Mouse (Mus musculus): Measurements from ENCODE around the gene Btbd6.

Btbd6 gene

DNA sequence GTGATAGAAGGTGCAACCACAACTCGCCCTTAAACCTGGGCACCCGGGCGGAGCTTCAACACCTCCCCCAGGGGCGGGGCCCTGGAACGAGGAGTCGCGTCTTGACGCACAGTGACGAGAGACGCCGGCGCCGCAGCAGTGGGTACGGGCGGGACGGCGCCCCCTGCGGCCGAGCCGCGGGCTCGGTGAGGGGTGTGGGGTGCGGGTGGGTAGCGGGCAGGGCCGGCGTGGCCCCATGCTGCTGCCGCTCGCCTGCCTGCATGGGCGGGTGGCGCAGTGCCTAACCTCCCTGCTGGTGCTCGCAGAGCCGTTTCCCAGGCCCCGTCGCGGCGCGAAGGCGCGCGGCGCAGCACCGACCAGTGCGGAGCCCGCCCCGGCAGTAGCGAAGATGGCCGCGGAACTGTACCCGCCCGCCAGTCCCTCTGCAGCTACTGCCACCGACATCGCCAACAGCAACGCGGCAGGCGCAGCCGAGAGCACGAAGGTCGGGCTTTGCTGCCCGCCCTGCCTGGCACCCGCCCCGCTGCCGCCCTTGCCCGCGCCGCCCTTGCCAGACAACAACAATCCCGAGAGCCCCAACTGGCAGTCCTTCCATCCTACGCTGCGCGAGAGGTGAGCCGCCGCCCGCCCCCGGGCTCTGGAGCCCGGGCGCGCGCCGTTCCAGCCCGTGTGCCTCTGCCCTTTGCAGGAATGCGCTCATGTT, at the start of gene Btbd6:
TSS of gene Btbd6 (plus strand) at position 112 of the 703 bp plus-strand sequence.
- peak; percentile 98 for DNase-seq (ENCODE audit: low read depth, low spot score)

DNA sequence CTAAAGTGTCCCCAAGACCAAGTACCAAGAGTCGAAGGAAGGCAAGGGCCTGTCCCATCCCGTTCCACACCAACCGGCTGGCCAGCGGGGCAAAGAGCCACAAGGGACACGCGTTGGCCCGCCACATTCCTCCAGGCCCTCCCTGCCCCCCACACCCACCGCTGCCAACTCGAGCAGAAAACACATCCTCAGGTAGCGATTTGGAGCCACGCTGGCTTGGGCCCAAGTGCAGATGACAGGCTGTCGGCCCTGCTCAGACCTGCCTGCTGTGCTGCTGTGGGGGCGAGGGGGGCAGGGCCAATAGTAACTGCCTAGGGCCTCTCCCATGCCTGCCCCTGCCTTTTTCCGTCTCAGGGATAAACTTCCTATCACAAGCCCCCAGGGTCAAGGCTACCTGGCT, 49.0 kb upstream of the Btbd6 start:
- no peak for DNase-seq (ENCODE audit: low read depth, low spot score)

DNA sequence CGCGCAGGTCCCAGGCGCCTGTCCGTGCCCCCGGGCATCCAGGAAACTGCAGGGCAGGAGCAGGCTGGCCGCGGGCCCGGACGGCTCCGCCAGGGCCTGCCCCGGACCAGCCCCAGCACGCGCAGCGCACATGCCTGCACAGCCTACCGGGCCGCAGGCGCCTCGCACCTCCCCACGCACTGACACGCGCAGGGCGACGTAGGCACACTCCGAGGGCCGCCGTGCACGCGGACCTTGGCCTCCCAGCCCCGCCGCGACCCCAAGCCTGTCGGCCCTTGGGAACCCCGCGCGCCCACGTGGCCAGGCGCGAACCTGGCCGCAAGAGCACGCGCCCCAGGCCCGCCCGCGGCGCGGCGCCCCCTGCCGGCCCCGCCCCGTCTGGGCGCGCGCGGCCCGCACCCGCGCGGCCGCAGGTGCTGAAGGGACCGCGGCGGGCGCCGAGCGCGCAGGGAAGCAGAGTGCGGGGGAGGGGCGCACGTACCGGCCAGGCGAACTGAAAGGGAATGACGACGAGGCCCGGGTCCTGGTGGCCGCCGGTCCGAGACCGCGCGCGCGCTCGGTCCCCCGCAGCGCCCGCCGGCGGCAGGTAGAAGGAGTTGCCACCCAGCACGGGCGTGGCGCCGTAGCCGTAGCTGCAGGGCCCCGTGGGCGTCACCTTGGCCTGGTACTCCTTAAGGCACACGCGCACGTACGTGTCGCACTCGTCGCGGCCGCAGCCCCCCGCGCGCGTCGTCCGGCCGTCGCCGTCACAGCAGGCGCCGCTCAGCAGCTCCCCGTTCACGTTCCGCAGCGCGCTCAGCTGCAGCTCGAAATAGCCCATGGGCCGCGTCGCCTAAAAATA, 47.7 kb upstream of the Btbd6 start:
- DNase-seq (ENCODE audit: low read depth, low spot score), result peak; percentile 39

DNA sequence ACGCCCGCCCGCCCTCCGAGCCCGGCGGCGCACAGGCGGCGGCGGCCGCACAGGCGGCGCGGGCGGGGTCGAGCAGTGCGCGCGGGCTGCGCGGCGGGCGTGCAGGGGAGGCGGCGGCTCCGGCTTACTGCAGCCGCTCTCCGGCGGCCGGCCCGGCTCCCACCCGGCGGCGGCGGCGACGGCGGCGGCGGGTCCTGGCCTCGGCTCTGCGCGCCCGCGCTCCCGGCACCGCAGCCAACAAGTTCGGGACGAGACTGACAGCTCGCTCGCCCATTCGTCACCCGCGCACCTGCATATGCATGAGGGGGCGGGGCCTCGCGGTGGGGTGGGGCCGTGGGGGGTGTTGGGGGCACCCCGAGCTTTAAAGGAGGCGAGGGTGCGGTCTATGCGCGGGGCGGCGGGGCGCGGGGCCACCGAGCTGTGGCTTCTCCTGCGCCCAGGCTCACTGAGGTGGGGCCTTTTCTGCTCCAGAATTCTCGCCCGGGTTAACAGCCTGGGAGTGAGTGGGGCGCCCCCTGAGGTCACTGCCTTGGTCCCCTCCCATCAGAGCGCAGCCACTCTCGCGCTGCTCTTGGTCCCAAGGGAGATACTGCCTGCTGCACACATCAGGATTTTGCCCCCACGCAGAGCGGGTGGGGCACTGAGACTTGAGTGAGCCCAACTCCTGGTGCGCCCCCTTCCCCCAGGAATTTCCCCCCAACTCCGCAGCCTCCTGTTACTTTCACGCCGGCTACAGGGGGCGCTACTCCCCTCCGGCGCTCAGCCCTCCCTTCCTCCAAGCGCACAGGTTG, 46.5 kb upstream of the Btbd6 start, which contains the start of gene Jag2:
TSS of gene Jag2 (minus strand) at position 215 of the 791 bp plus-strand sequence.
- no peak for DNase-seq (ENCODE audit: low read depth, low spot score)

DNA sequence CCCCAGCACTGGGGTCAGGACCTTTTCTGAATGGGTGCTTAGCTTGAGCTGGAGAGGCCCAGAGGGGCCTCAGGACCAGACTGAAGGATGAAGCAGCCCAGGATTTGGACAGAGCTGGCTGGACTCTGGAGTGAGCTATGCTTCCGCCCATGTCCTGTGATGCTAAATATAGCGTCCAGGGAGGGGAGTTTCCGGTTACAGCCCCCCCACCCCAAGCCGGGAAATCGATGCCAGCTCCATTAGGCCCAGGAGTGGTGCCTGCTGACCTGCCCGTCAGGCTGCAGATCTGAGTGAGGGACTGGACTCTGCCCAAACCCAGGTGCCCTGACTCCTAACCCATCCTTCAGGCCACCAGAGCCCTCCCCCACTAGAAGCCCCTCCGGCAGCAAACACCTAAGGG, 43.6 kb upstream of the Btbd6 start:
- DNase-seq (ENCODE audit: low read depth, low spot score), result no peak

DNA sequence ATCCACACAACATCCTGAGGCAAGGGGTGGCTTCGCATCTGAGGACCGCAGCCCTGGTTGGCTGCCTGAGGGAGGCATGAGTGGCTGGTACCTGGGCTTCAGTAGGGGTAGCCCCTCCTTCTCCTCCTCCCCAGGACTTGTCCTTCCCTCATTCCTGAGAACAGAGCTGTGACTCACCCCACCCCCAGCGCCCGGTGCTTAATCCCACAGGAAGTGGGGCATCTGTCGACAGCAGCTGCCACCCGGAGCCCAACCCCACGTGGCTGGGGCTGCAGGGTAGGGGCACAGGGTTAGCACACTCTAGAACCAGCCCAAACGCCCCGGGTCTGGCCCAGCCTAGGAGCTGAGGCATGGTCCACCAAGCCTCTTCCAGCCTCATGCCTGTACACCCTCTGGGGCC, 38.4 kb upstream of the Btbd6 start:
- DNase-seq (ENCODE audit: low read depth, low spot score), result no peak

DNA sequence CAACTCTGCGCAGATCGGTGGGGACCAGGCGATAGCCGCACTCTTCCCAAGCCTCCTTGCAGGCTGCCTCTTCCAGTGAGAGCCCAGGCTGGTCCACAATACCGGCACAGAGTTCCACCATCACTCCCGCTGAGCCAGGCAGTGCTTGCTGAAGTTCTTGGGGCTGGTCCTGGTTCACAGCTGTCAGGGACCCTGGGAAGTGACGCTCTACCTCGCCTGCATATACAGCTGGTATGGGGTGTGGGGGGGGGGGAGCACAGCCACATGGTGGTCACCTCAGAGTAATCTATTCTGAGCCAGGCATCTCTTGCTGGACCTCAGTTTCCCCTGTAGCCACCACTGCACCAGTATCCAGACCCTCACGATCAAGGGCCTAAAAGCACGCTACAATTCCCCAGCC, 37.9 kb upstream of the Btbd6 start:
- DNase-seq (ENCODE audit: low read depth, low spot score), result no peak

DNA sequence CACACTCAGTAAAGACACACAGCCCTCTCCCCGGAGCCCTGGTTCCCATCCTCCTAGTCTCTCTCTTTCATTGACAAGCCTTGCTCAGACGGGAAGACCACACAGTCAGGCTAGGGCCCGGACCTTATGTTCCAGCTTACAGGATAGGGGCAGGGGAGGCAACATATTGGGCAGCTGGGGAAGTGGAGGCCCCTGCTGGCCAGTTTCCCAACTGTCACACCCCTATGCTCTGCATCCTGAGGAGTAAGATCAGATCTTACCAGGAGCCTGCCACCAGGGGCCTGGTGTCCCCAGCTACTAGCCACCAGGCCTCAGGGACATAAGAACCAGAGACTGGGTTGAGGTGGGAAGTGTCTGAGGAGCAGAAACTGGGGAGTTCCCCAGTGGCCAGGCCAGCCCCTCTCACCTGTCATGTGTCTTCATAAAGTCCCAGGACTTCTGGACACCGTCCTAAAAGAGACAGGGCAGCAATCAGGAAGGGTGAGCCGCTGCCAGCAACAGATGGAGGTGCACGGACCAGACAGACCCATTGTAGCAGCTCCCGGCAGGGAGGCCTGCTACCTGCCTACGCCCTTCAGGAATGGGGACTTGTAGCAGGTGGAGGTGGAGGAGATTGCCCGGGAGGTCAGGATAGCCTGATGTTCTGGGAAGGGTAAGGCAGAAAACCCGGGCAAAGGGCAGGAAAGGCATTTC, 37.3 kb upstream of the Btbd6 start:
- DNase-seq (ENCODE audit: low read depth, low spot score), result no peak

DNA sequence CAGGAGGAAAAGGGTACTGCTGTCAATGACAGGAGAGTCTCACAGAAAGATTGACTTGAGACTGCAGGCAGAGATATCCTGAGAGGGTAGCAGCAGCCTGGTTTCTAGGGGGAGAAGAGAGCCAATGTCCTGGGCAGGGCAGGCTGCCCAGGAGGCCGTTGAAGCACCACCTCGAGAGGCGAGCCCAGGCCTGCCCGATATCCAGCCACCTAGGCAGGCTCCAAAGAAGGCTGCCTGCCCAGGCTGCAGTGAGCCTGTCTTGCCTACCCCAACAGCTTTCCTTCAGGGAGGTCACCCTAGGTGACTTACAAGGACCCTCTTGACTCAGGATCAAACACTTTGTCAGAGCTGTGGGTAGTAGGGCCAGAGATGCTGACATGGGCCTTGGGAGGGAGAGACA, 36.0 kb upstream of the Btbd6 start:
- no peak for DNase-seq (ENCODE audit: low read depth, low spot score)

DNA sequence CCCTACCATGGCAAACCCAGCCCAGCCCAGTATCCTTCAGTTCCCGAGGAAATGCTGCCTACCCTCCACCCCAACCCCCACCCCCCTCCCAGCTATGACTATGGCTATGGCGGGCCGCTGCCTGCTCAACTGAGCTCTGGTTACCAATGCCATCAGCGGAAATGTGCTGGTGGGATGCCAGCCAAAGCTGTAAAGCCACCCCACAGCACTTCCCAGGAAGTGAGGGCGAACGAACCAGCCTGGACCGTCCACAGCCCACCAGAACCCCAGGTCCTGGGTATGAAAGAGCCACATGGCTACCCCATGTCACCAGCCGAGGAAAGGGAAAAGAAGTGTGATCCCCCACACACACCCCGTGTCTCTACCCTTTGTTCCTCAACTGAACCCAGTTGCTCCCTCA, 35.6 kb upstream of the Btbd6 start:
- no peak for DNase-seq (ENCODE audit: low read depth, low spot score)

DNA sequence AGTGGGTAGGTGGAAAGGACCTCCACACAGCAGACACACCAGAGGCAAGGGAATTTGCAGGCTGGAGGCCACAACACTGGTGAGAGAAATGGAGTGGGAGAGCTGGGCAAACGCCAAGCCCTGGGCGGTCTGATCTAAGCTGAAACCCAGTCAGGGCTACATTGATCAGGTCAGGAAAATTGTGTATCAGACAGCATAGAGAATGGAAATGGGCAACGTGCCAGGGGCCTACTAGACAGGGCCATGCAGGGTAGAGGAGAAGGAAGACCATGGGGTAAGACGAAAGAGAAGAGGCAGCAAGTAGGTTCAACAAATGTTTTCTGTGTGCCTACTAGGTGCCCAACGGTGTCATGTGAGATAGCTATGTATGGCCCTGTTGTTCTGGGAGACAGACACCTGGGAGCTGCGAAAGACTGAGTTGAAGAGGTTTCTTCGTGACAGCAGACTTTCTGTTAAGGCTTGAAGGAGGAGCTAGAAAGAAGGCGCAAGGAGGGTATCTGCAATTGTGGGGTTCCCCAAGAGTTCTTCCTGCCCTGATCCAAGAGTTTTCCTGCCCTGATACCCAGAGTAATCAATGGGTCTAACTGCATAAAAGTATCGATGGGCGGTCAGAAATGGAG, 35.0 kb upstream of the Btbd6 start:
- DNase-seq (ENCODE audit: low read depth, low spot score), result no peak

DNA sequence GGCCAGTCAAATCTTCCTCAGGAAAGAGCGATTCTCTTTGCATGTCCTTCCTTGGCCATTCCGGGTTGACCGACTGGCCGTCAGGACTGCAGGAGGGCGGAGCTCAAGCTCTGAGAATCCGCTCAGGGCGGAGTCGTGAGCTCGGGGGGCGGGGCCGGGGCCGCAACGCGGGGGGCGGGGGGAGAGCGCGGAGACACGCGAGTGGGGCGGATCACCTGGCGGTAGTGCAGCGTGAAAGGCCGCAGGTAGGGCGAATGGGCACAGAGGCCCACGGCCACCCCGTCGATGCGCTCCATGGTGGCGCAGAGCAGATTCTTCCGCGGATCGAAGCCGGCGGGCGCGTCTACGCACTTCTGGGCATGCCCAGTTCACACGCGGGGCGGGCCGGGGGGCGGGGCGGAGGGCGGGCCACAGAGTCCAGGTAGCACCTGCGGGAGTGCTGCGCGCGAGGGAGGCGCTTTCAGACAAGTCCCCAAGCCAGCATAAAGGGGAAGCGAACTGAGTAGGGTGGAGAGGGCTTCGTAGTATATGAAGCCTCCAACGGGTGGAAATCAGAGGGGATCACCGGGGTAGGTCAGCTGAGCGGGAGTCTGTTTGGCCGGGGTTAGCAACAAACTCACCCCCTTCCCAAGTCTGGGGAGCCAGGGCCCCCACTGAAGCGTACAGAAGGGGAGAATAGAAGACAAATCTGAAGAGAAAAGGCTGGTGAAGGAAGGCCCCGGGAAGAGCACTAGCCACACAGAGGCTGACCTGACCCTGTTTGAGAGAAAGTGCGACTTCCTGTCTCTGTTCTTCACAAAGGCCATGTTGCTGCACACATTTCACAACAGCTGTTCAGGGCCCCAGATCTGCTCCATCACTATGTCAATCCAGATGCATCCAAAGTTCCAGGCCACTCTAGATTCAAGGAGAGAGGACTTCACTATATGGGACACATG, 34.2 kb upstream of the Btbd6 start, which contains the start of gene Nudt14:
TSS of gene Nudt14 (minus strand) at position 349 of the 938 bp plus-strand sequence.
- DNase-seq (ENCODE audit: low read depth, low spot score), result peak; percentile 87

DNA sequence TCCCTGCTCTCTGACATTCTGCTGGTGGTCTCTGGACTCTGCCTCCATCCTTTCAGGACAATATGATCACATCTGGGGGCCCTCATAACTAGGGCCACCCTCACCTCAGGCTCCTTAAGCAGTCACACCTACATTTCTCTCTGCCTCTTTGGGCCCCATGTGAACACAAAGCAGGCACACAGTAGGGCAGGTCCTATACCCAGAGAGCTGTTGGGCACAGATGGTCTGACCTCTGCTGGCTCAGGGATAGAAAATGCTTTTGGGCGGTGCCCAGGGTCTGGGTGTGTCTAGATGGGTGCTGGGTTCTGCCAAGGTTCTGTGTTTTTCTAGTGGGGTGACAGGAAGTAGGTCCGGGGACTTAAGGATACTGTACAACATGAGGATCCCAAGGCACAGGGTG, 32.6 kb upstream of the Btbd6 start:
- DNase-seq (ENCODE audit: low read depth, low spot score), result no peak

DNA sequence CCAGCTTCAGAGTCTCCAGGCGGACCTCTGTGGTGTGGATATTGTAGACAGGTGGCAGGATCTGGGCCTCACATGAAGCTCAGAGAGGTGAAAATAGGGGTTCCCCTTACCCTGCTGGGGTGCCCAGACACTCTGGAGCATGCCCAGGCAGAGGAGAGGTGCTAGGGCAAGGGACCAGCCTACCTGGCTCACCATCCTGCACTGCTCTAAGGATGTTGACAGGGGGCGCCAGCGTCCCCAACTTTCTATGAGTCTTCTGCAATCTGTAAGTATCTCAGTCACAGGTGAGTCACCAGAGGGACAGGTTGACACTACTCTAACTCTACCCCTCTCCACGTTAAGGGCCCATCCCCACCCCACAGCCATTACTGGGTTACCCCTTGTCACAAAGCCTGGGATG, 29.0 kb upstream of the Btbd6 start:
- DNase-seq (ENCODE audit: low read depth, low spot score), result peak; percentile 67

DNA sequence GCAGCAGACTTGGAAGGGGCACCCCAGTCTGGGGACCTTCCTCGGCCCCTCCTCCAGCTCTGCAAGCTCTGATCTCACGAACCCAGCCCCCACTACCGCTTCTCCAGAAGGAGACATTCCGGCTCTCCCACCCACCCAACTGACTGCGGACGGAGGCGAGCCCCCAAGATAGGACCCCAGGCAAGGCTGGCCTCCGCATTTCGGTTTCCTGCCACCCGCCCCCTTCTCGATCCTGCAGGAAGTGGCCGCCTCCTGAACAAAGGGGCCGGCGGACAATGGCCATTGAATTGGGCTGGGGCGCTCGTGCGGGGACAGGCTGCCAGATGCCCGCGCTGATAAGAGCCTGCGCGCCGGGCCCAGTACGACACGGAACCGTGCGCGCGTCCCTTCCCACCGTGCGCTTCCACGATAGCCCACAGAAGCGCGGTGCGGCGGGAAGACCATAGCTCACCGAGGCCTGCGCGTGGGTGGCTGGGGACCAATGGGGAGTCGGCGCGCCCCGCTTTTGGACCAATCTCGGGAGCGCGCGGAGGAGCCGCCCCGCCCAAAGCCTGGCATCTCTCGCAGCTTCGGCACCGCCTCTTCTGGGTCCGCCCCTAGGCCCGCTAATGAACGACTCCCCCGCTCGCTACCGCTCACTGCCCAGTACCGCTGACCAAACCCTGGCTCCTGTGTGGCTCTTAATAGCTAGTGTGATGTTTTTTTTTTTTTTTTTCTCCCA, 26.1 kb upstream of the Btbd6 start:
- DNase-seq (ENCODE audit: low read depth, low spot score), result peak; percentile 89

DNA sequence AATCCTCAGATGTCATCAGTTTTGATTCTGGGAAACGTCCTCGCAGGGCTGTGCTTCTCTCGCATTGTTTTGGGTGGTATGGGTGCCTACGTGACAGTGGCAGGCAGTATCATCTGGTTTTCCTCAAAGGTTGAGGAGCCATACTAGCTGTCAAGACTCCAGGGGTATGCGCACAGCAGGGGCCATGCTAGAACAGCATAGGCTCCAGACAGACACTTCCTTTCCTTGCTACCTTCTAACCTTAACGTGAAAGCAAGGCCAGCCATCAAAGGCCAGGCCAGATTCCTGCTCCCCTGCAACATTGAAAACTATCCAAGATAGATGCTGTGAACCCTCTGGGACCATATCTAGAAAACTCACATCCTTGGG, 25.5 kb upstream of the Btbd6 start:
- DNase-seq (ENCODE audit: low read depth, low spot score), result no peak

DNA sequence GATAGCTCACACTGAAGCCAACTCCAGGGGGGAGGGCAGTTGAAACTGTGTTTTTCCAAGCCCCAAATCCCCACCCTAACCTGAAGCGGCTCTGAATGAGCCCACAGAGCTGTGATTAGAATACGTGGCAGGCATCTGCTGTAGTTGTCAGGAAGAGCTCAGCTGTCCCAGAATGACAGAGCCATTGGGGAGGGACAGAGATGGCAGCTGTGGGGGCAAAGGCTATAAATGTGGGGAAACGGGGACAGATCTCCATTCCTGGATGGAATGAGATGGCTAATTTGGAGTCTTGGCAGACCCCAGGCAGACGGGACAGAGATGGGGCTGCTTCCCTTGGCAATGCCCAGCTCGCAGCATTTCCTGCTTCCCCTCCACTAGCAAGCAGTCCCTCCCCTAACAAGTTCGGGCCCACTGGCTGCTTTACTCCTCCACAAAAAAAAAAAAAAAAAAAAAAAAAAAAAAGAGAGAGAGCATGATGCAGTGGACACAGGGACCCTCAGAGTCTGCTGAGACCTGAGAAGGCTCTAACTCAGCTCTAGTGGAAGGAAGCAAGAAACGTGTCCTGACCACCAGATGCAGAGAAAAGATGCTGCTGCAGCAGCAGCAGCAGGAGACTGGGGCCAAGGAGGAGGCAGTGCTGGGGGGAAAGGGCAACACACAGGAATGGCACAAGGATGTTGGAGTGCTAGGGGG, 25.0 kb upstream of the Btbd6 start:
- DNase-seq (ENCODE audit: low read depth, low spot score), result no peak

DNA sequence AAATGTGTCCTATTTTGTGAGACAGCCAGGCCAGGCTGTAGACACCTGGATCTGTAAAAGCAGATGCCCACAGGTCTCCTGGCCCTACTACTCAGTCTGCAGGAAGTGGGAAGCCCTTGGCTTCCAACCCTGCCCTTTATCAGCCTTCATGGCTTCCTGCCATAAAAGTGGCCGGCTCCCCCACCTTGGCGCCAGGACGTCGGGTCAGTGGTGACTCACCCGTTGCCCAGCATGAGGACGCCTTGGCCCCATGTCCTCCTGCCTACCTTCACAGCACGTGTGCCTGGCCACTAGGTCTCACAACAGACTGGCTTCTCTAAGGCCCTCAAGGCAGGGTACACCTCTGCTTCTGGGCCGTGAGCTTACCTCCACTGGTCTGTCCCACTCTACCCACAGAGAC, 23.8 kb upstream of the Btbd6 start:
- no peak for DNase-seq (ENCODE audit: low read depth, low spot score)

All from CD4-positive helper T cell, adult 2 months (primary cell).